10 mouse cellular contexts compared by ENCODE assay signal in the genomic region with DNA sequence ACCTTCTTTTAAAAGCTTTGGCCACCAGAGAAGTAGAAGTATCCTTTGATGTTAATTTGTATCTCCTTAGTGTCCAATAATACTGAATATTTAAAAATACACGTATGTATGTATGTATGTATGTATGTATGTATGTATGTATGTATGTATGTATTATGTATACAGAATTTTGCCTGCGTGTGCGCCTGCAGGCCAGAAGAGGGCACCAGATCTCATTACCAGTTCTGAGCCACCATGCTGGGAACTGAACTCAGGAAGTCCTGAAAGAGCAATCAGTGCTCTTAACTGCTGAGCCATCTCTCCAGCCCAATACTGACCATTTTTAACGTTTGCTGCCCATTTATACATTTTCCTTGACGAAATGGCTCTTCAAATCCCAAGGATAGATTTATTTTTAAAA. TPM values are rescaled to one million over a fixed set of nuclear protein-coding genes. Genes with fewer than 3 reads are reported as not detected.
DNase-seq lines count a peak whose midpoint lies in the region; ATAC-seq and TF ChIP-seq lines count a peak whose summit lies in the region.
"Had no signal": no experiment of that assay in that cellular context is flagged by ENCODE, and none has a peak within 500 bp of the region (broad histone marks: within the 10 kb centered on the region; RNA-seq: fewer than 3 reads in every experiment).

No protein-coding gene starts in this region.

- no peak overlapping the region for H3K4me3 ChIP-seq in hindbrain, embryonic 14.5 days (replicated peaks; ENCODE audit: low read length)
- no peak overlapping the region for H3K4me3 ChIP-seq in hindbrain, embryonic 10.5 days
- H3K4me3 ChIP-seq in midbrain, postnatal 0 days (ENCODE audit: low read depth, low read length): no peak overlapping the region
- no peak overlapping the region for H3K4me3 ChIP-seq in midbrain, embryonic 11.5 days (ENCODE audit: low read depth, low read length)
- H3K4me3 ChIP-seq: myocyte had no signal

- no peaks in the 10 kb centered on the region for H3K9me3 ChIP-seq in hindbrain, embryonic 14.5 days (ENCODE audit: control insufficient read depth, low read length)
- 0 out of 2 replicates have a peak, but pooled peaks cover 3% of the 10 kb centered on the region for H3K9me3 ChIP-seq in hindbrain, embryonic 10.5 days
- H3K9me3 ChIP-seq in midbrain, postnatal 0 days (ENCODE audit: low read length): no peaks in the 10 kb centered on the region
- no peaks in the 10 kb centered on the region for H3K9me3 ChIP-seq in midbrain, embryonic 11.5 days (ENCODE audit: control insufficient read depth, low read length)

- peak; percentile 26 for DNase-seq in hindbrain, embryonic 14.5 days (ENCODE audit: low spot score)
- no peak for DNase-seq in hindbrain, embryonic 10.5 days (ENCODE audit: low spot score)
- peak; percentile 4 for DNase-seq in midbrain, postnatal 0 days (ENCODE audit: low spot score)
- no peak for DNase-seq in midbrain, embryonic 11.5 days (ENCODE audit: low spot score, missing footprints)
- DNase-seq in adipocyte (ENCODE audit: low spot score): peak; percentile 27
- DNase-seq in thymus, postnatal 0 days (ENCODE audit: low spot score): peak; percentile 19
- no peak for DNase-seq in frontal cortex, postnatal 36 days (ENCODE audit: low spot score in 2 of 2)
- DNase-seq in right cerebral cortex, postnatal 14 days: no peak
- DNase-seq: cerebellum, adult 9-10 months had no signal

- no peak for ATAC-seq in hindbrain, embryonic 14.5 days (ENCODE audit: low FRiP score)
- no peak for ATAC-seq in midbrain, postnatal 0 days (ENCODE audit: low FRiP score)
- no peak for ATAC-seq in midbrain, embryonic 11.5 days (ENCODE audit: low FRiP score)

- peak; percentile 62 for TF ChIP-seq CTCF in midbrain, postnatal 0 days (IDR thresholded peaks at IDR 0.05)

- WGBS in hindbrain, embryonic 14.5 days: 26% methylated on average over 5 of the region's 5 CpGs
- WGBS in hindbrain, embryonic 10.5 days: 27% methylated on average over 5 of the region's 5 CpGs
- 31% methylated on average over 5 of the region's 5 CpGs for WGBS in midbrain, postnatal 0 days
- 26% methylated on average over 5 of the region's 5 CpGs for WGBS in midbrain, embryonic 11.5 days

- no peaks in the 10 kb centered on the region for H3K36me3 ChIP-seq in hindbrain, embryonic 14.5 days (replicated peaks; ENCODE audit: control insufficient read depth, insufficient read depth)
- H3K36me3 ChIP-seq in hindbrain, embryonic 10.5 days: no peaks in the 10 kb centered on the region
- no peaks in the 10 kb centered on the region for H3K36me3 ChIP-seq in midbrain, postnatal 0 days (ENCODE audit: insufficient read depth, low read length)
- no peaks in the 10 kb centered on the region for H3K36me3 ChIP-seq in midbrain, embryonic 11.5 days (ENCODE audit: control insufficient read depth, insufficient read depth, low read length)

- H3K4me1 ChIP-seq in hindbrain, embryonic 14.5 days (replicated peaks; ENCODE audit: control insufficient read depth, insufficient read depth, low read length): no peaks in the 10 kb centered on the region
- no peaks in the 10 kb centered on the region for H3K4me1 ChIP-seq in hindbrain, embryonic 10.5 days (replicated peaks)
- no peaks in the 10 kb centered on the region for H3K4me1 ChIP-seq in midbrain, postnatal 0 days (ENCODE audit: insufficient read depth, low read length)
- H3K4me1 ChIP-seq in midbrain, embryonic 11.5 days (ENCODE audit: control insufficient read depth, insufficient read depth, low read length): no peaks in the 10 kb centered on the region

- no peak overlapping the region for H3K4me2 ChIP-seq in hindbrain, embryonic 14.5 days (replicated peaks)
- H3K4me2 ChIP-seq in midbrain, postnatal 0 days (ENCODE audit: low read depth, low read length, poor library complexity, severe bottlenecking): no peak overlapping the region
- no peak overlapping the region for H3K4me2 ChIP-seq in midbrain, embryonic 11.5 days

- no peak overlapping the region for H3K9ac ChIP-seq in hindbrain, embryonic 14.5 days
- H3K9ac ChIP-seq in midbrain, postnatal 0 days (replicated peaks; ENCODE audit: low read length, poor library complexity, severe bottlenecking): no peak overlapping the region
- no peak overlapping the region for H3K9ac ChIP-seq in midbrain, embryonic 11.5 days (ENCODE audit: low read length)

- H3K27ac ChIP-seq in hindbrain, embryonic 14.5 days: no peak overlapping the region
- H3K27ac ChIP-seq in hindbrain, embryonic 10.5 days: no peak overlapping the region
- H3K27ac ChIP-seq in midbrain, postnatal 0 days (ENCODE audit: low read depth, low read length): no peak overlapping the region
- H3K27ac ChIP-seq in midbrain, embryonic 11.5 days (ENCODE audit: low read depth, low read length): no peak overlapping the region

- no peaks in the 10 kb centered on the region for H3K27me3 ChIP-seq in hindbrain, embryonic 14.5 days (ENCODE audit: control insufficient read depth, insufficient read depth, low read length)
- H3K27me3 ChIP-seq in hindbrain, embryonic 10.5 days (ENCODE audit: insufficient read depth, poor library complexity, severe bottlenecking): no peaks in the 10 kb centered on the region
- no peaks in the 10 kb centered on the region for H3K27me3 ChIP-seq in midbrain, postnatal 0 days (ENCODE audit: insufficient read depth, low read length)
- no peaks in the 10 kb centered on the region for H3K27me3 ChIP-seq in midbrain, embryonic 11.5 days (ENCODE audit: control insufficient read depth, insufficient read depth, low read length)

RNA-seq across cellular contexts. Expression of gene Abcc10, which starts 8.3 kb away (rescaled TPM):
- polyA plus RNA-seq in hindbrain, embryonic 14.5 days (2014; fragmentation: Nextera tagmentation; extraction: Ambion mirVana): 8.2 and 9.3 TPM in 2 replicates
- 6.6 and 7.6 TPM in 2 replicates for polyA plus RNA-seq in hindbrain, embryonic 10.5 days (2016; fragmentation: Nextera tagmentation; extraction: Ambion mirVana)
- total RNA-seq in midbrain, postnatal 0 days (2014; rRNA removed): 9.1 and 12.2 TPM in 2 replicates
- 8.4 and 9.3 TPM in 2 replicates for polyA plus RNA-seq in midbrain, postnatal 0 days (2015; fragmentation: Nextera tagmentation; extraction: Ambion mirVana)
- polyA plus RNA-seq in midbrain, embryonic 11.5 days (2014; fragmentation: Nextera tagmentation; extraction: Ambion mirVana): 4.5 and 5.0 TPM in 2 replicates
- polyA plus RNA-seq in thymus, postnatal 0 days (2015; fragmentation: Nextera tagmentation; extraction: Ambion mirVana): 3.5 and 4.0 TPM in 2 replicates

RNA-seq across cellular contexts. Expression of gene Dlk2, which starts 39.3 kb away (rescaled TPM):
- polyA plus RNA-seq in hindbrain, embryonic 14.5 days (2014; fragmentation: Nextera tagmentation; extraction: Ambion mirVana): 18.9 and 20.9 TPM in 2 replicates
- 1.4 and 1.5 TPM in 2 replicates for polyA plus RNA-seq in hindbrain, embryonic 10.5 days (2016; fragmentation: Nextera tagmentation; extraction: Ambion mirVana)
- 60.1 and 66.8 TPM in 2 replicates for total RNA-seq in midbrain, postnatal 0 days (2014; rRNA removed)
- 22.9 and 28.0 TPM in 2 replicates for polyA plus RNA-seq in midbrain, postnatal 0 days (2015; fragmentation: Nextera tagmentation; extraction: Ambion mirVana)
- polyA plus RNA-seq in midbrain, embryonic 11.5 days (2014; fragmentation: Nextera tagmentation; extraction: Ambion mirVana): 0.30 and 0.42 TPM in 2 replicates
- polyA plus RNA-seq in thymus, postnatal 0 days (2015; fragmentation: Nextera tagmentation; extraction: Ambion mirVana): 8.1 and 9.6 TPM in 2 replicates

RNA-seq across cellular contexts. Expression of gene Zfp318, which starts 47.1 kb away (rescaled TPM):
- 29.7 and 31.5 TPM in 2 replicates for polyA plus RNA-seq in hindbrain, embryonic 14.5 days (2014; fragmentation: Nextera tagmentation; extraction: Ambion mirVana)
- 10.5 and 12.6 TPM in 2 replicates for polyA plus RNA-seq in hindbrain, embryonic 10.5 days (2016; fragmentation: Nextera tagmentation; extraction: Ambion mirVana)
- 33.7 and 35.2 TPM in 2 replicates for total RNA-seq in midbrain, postnatal 0 days (2014; rRNA removed)
- polyA plus RNA-seq in midbrain, postnatal 0 days (2015; fragmentation: Nextera tagmentation; extraction: Ambion mirVana): 21.8 and 25.0 TPM in 2 replicates
- polyA plus RNA-seq in midbrain, embryonic 11.5 days (2014; fragmentation: Nextera tagmentation; extraction: Ambion mirVana): 14.0 and 14.8 TPM in 2 replicates
- 5.4 and 5.6 TPM in 2 replicates for polyA plus RNA-seq in thymus, postnatal 0 days (2015; fragmentation: Nextera tagmentation; extraction: Ambion mirVana)

RNA-seq across cellular contexts. Expression of gene Tjap1, which starts 53.6 kb away (rescaled TPM):
- polyA plus RNA-seq in hindbrain, embryonic 14.5 days (2014; fragmentation: Nextera tagmentation; extraction: Ambion mirVana): 22.3 and 25.8 TPM in 2 replicates
- polyA plus RNA-seq in hindbrain, embryonic 10.5 days (2016; fragmentation: Nextera tagmentation; extraction: Ambion mirVana): 60.1 and 67.3 TPM in 2 replicates
- total RNA-seq in midbrain, postnatal 0 days (2014; rRNA removed): 22.0 and 31.7 TPM in 2 replicates
- polyA plus RNA-seq in midbrain, postnatal 0 days (2015; fragmentation: Nextera tagmentation; extraction: Ambion mirVana): 18.6 and 19.5 TPM in 2 replicates
- polyA plus RNA-seq in midbrain, embryonic 11.5 days (2014; fragmentation: Nextera tagmentation; extraction: Ambion mirVana): 43.8 and 51.0 TPM in 2 replicates
- 26.8 and 27.6 TPM in 2 replicates for polyA plus RNA-seq in thymus, postnatal 0 days (2015; fragmentation: Nextera tagmentation; extraction: Ambion mirVana)

Comparison
In these comparisons a context has a peak if more than half of its experiments do, and no peak if none do; other contexts are left out.
1. DNase-seq: peak in hindbrain, embryonic 14.5 days (single experiment), midbrain, postnatal 0 days (single experiment), adipocyte (single experiment) and thymus, postnatal 0 days (single experiment); none in hindbrain, embryonic 10.5 days (single experiment), midbrain, embryonic 11.5 days (single experiment), frontal cortex, postnatal 36 days (0 of 2) and right cerebral cortex, postnatal 14 days (single experiment).